Mouse (Mus musculus): ENCODE measurements at regions not wholly inside any gene's neighbourhood (a gene's known extent, or its start where the extent isn't known, plus 50 kb on each side); places are given as distances from the start of the nearest gene placed in this dataset.

- no peak for TF ChIP-seq CHD2 (IDR thresholded peaks at IDR 0.05; ENCODE audit: low read depth, low read length)
- no peak for TF ChIP-seq MAFK (IDR thresholded peaks at IDR 0.05; ENCODE audit: insufficient read depth, low read depth, low read length)
- TF ChIP-seq ZC3H11A (IDR thresholded peaks at IDR 0.05; ENCODE audit: borderline replicate concordance, low read depth, low read length) = peak; percentile 71; the same call in 1 of the 2 replicates
- no peak for TF ChIP-seq HCFC1 (IDR thresholded peaks at IDR 0.05; ENCODE audit: borderline replicate concordance, insufficient read depth, low read length)
- TF ChIP-seq ZNF384 (IDR thresholded peaks at IDR 0.05; ENCODE audit: low read depth, low read length) = no peak
Measured at GRCm38 (mm10) chr10:18910898-18911297, 66.1 kb downstream of the Perp start.
